Mouse (Mus musculus): Measurements from ENCODE around the gene Rab13. TPM values are rescaled to one million over a fixed set of nuclear protein-coding genes. Genes with fewer than 3 reads are reported as not detected.
A peak's percentile ranks its signal among the peaks of the same experiment; 100 is the strongest.

Rab13 gene
- total RNA-seq (2021): 1 to 10 TPM; 4.2 to 4.9 TPM
- long read RNA-seq, experiment 1, partial matches to known transcripts: 3 of 8 reads
- long read RNA-seq, experiment 1, other reads (novel, unspliced or antisense): 0 of 8 reads
- long read RNA-seq, experiment 2, partial matches to known transcripts: 1 of 5 reads
- long read RNA-seq, experiment 2, other reads (novel, unspliced or antisense): 0 of 5 reads

GRCm38 (mm10) chr3:90213377-90213866, at the start of gene Rab13, which contains the start of gene Rps27:
TSS of gene Rab13 (plus strand) at chr3:90213695.
TSS of gene Rps27 (minus strand) at chr3:90213651.
- peak; percentile 95 to 96 for DNase-seq

DNA sequence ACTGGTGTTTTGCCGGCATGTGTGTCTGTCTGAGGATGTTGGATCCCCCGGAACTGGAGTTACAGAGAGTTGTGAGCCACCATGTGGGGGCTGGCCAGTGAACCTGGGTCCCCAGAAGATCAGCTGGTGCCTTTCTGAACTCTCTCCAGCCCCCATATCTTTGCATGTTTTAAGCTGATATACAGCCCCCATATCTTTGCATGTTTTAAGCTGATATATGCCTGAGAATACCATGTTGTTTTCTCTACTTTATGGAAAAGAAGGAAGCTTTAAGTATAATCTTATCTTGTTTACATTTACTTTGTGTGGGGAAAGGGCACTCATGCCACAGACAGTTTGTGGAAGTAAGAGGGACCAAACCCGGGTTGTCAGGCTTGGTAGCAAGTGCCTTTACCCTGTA, 33.9 kb upstream of the Rab13 start:
- DNase-seq: no peak

GRCm38 (mm10) chr3:90183581-90183980, 29.9 kb upstream of the Rab13 start:
- DNase-seq: no peak

GRCm38 (mm10) chr3:90190859-90191510, 22.5 kb upstream of the Rab13 start:
- no peak for DNase-seq

DNA sequence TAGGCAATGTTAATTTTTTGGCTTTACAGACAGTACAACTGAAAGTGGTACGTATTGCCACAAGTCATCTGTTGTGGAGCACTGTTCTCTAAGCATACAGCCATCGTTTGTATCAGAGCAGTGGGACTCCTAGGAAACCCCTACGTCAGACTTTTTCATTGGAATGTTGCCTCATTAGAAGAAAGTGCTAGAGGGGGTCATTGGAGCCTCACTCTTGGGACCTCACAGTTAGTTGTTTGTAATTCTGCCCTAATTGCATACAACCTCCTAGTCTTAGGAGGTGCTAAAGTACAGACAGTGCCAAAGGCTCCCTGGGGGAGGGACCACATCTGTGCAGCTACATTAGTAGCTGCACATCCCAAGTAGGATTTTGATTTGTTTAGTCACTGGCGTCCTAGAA, 18.7 kb upstream of the Rab13 start:
- DNase-seq: no peak

DNA sequence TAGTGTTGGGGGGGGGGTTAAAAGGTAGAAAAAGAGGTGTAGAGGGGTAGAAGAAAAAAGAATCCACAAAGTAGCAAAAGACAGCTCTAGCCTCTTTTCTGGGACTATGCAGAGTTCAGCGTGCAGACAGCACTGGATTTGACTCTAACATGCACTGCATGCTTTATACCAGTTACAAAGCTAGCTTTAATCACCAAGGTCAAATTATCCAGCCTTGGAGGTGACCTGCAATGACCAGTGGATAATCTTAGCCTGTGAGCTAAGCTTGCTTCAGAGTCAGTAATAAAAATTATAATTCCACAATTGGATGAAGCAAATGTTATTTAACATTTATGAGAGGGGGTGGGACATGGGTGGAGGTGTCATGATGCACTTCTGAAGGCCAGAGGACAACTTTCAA, 17.9 kb upstream of the Rab13 start:
- no peak for DNase-seq

- DNase-seq: no peak
These were observed 15.9 kb upstream of the Rab13 start for GRCm38 (mm10) chr3:90197548-90197947.

DNA sequence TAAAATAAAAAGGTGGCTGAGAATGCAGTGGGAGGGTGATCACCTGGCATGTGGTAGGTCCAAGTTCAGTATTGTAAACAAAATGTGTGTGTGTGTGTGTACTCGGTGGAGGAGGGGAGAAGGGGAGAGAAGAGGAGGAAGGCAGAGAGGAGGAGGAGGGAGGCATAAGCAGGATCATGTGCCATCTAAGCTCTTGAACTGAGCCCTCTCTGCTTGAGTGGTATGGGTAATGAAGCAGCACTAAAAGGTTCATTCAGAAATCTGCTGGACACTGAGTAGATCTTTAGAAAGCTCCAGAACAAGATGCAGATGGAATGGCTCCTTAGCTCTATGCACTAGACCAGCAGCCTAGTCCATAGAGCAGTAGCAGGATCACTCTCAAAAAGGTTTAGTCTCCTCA, 10.6 kb upstream of the Rab13 start:
- no peak for DNase-seq

DNA sequence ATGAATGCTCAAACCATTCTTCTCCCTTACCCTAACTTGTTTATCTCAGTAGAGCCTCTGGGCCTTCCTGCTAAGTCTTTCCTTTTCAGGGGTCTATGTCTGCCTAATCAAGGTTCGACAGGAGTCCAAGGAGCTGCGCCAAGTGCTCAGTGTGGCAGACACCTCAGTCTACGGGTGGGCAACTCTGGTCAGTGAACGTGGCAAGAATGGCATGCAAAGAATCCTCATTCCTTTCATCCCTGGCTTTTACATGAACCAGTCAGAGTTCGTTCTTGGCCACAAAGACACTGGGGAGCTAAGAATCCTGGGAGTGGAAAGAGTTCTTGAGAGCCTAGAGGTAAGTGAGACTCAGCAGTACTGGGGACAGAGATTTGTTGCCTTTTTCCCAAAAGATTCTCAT, 9.9 kb upstream of the Rab13 start:
- no peak for DNase-seq

DNA sequence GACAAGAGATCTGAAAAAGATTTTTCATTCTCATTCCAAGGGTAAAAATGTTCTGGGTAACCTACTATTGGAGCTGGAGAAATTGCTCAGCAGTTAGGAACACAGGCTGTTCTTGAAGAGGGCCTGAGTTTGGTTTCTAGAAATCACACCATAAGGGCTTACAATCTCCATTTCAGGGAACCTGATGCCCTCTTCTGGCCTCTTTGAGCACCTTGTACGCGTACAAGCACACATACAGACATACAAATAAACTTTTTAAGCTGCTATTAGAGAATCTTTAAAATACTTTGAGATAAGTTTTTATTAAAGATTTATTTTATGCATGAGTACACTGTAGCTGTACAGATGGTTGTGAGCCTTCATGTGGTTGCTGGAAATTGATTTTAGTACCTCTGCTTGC, 8.9 kb upstream of the Rab13 start:
- no peak for DNase-seq

- DNase-seq: no peak
These were observed 4.8 kb upstream of the Rab13 start for GRCm38 (mm10) chr3:90208662-90209061.

DNA sequence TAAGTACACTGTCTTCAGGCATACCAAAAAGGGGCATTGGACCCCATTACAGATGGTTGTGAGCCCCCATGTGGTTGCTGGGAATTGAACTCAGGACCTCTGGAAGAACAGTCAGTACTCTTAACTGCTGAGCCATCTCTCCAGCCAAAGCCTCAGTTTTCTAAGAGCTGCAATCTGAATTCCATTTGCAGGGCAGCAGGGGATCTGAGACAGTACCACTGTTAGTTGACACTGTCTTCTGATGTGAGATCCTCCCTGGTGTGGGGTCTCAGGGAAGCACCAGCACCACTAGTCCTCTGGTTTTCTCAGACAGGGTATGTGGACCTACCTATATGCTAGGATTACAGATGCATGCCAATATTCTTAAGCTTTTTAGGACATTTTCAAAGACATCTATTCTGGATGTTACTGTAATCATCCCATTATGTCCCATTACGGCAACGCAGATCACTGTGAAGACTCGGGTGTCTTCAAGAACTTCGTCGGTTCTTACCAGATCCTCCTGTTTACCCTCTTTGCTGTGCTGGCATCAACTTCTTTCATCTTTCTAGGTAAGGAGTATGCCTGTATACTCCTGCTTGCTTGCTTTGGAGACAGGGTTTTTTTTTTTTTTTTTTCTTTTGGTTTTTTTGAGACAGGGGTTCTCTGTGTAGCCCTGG, 3.5 kb upstream of the Rab13 start:
- DNase-seq: no peak

DNA sequence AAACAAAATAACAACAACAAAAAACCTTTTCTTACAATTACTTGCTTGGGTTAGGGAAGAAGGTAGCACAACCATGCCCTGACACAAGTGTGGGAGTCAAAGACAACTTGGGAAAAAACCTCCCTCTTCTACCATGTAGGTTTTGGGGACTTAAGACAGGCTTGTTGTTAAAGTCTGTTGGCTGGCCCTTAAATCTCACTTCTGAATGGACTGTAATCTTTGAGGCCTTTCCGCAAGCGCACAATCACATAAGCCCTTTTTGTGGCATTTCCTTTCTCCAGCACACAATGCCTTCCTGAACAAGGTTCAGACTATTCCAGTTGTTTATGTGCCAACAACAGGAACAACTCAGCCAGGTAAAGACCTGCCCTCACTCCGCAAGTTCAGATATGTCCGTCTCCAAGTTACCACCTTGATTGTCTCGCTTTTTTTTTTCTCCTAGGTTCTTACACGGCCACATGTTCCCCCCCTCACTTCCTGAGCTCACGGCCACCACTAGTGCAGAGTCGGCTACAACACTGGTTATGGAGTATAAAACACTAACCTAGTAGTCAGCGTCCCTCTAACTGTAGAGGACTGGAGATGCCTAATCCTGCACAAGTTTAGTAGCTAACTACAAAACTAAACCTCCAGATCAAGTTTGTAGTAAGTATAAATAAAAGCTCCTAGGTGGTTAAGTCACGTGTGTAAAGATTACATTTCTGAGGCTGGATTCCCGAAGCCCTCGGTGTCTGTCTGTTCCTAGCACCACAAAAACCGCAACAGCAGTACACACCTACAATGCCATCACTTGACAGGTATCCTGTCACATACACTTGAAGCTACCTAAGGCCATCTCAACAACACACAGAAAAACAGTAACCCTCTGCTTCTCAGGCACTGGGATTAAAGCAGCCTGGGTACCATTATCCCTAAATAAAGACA, 1.8 kb upstream of the Rab13 start:
- no peak for DNase-seq

DNA sequence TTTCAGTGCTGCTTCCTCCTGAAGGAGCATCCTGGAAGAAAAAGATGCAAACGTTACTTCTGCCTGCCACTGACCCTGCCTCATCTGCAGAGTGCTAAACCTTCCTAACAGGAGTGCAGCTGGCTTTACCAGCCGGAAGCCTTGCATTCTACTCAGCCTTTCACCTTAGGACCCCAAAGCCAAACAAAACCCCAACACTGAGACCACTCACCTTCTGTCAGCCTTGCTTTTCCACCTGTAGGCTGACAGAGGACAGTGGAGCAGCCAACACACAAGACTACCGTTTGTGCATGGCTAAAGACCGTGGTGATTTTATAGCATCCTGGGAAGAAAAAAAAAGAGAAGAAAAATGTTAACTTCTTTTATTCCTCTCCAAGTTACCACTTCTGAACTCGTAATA, 772 bp upstream of the Rab13 start:
- DNase-seq: no peak

GRCm38 (mm10) chr3:90213956-90214684, 625 bp downstream of the Rab13 start:
- peak in 1 of 2 experiments; percentile 37 for DNase-seq

DNA sequence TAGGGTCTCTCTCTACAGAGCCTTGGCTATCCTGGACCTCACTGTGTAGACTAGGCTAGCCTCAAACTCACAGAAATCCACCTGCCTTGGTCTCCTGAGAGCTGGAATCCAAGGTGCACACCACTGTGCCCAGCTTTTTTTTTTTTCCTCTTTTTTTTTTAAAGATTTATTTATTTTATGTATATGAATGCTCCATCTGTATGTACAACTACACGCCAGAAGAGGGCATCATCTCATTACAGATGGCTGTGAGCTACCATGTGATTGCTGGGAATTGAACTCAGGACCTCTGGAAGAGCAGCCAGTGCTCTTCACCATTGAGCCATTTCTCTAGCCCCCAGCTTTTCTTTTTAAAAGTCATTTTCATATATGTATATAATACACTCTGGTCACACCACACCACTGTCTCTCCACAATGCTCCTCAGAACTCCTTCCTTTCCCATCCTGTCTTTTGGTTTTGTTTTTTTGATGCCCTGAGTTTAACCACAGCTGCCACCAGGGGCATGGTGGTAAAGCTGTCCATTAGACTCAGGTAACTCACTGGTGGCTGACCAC, 2.4 kb downstream of the Rab13 start:
- no peak for DNase-seq

DNA sequence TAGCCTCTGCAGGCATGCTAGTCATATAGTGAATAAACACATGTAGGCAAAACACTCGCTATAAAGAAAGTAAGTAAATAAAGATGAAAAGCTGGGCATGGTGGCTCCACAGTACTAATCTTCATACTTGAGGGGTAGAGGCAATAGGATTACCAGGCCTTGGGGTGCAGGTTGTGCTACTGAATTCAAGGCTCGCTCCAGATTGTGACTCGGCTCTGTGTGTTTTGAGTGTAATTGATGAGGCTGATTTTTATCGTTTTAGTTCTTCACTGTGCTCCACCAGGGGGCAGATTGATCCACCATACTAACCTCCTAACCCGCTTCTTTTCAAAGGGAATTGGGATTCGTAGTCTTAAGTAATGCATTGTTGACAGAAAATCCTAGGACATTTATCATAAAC, 6.6 kb downstream of the Rab13 start:
- DNase-seq: peak; percentile 57 to 76

GRCm38 (mm10) chr3:90220531-90220951, 7.0 kb downstream of the Rab13 start:
- DNase-seq: peak; percentile 89 to 92

- DNase-seq: no peak
These were observed 7.6 kb downstream of the Rab13 start for GRCm38 (mm10) chr3:90221123-90221522.

DNA sequence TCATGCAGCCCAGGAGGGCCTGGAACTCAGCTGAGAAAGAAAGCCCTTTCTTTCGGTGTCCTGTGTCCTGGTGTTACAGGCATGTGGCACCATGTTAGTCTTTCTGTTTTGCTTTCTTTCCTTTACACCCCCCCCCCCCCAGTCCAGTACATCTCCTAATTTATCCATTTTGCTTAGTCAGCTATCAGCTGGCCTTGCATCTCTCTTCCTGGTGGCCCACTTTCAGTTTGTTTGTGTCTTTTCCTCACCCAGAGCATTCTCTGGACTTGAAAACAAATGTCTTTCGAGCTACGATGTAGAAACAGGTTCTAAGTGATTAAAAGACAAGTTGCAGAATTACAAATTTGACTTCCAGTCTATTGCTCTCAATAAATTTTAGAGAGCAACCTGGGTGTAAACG, 9.0 kb downstream of the Rab13 start:
- DNase-seq: no peak

DNA sequence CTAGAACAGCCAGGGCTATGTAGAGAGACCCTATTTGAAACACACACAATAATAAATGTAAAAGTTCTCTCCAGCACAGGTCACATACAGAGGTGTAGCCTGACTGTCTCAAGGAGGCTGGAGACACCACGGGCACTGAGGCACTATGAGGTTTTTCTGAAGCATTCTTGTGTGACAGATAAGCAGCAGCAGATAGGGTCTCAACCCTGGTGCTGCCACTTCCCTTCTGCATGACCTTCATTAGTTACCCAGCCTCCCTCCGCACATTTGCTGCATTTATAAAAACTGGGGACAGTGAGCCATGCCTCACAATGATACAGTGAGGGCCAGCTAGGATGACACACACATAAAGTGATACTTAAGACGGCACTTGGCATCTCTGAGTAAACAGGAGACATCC, 9.4 kb downstream of the Rab13 start:
- no peak for DNase-seq

All from heart, adult 18-20 months (tissue).